Mouse (Mus musculus): ENCODE measurements around the gene Epb42.
"Not testable (repeated sequence)": the region's sequence is repeated elsewhere in the genome, so short reads cannot be mapped to it uniquely, and the experiment has no call there.

The Epb42 gene

DNA sequence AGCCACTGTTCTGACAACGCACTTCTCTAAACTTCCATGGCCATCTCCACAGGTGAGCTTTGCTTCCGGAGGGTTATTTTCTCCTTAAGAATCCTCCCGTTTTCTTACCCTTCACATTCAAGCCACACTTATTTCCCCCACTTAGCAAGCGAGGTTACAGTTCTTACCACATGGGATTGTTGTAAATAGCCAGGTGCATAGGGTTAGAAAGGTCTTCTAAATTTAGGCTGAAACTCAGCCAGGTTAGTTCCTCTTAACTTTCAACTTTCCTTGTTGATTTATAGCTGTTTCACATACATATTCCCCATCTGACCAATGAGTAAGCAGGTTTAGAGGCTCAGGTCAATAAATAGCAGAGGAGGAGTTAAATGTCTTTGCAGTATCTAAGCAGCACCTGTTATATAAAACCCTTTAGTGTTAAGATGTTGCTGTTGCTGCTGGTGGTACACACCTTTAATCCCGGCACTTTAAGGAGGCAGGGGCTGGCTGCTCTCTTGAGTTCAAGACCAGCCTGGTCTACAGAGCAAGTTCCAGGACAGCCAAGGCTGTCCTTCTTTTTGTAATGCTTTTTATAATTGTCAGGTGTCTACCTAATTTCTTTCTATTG is 27.7 kb downstream of the Epb42 start:
- in situ Hi-C loops (cut with MboI; ENCODE audit: unreplicated experiment in 2 of 2) = no loop called here

DNA sequence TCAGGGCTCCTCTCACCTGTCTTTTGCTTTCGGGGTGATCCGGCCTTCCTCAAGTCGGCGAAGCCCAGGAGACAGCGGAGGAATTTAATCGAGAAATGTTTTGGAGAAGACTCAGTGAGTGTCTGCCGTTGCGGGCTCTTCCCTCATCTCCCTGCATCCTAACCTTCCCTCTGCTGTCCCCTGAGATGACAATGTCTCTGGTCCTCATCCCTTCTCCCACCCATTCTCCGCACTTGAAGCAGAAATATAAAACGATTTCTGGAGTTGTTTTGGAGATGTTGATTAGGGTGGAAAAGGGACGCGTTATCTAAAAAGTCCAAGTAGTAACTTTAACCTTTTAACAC is 28.2 kb downstream of the Epb42 start:
- in situ Hi-C loops (cut with MboI; ENCODE audit: unreplicated experiment in 2 of 2) = no loop called here

DNA sequence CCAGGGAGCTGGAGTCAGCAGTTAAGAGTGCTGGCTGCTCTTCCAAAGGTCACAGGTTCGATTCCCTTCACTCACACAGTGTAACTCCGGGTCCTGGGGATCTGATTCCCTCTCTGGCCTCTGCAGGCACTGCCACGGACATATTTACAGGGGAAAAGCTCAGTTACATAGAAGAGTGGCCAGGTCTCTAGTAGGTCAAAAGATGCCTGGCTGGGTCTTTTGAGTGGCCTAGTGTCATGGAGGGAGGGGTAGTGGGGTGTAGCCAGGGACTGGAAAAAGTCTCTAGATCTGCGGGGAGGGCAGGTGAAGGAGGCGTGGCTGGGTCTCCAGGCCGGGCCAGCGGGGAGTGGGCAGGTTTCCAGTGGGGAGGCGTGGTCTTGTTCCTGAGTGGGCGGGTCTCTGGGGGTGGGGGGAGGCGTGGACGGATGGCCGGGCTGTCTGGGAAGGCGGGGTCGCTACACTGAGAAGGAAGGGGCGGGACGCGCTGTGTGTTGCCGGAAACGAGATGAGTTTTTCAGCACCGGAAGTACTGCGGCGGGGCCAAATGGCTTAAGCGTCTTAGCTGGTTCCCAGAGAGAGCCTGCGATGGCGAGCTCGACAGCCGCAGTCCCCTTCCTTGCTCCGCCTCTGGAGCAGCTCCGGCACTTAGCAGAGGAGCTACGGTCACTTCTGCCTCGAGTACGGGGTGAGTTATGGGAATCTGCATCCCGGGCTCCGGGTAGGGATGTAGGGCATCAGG is 28.8 kb downstream of the Epb42 start, which contains the start of gene Ccndbp1:
TSS of gene Ccndbp1 (plus strand) at position 479 of the 739 bp plus-strand sequence.
- in situ Hi-C loops (cut with MboI; ENCODE audit: unreplicated experiment in 2 of 2) = no loop called here

DNA sequence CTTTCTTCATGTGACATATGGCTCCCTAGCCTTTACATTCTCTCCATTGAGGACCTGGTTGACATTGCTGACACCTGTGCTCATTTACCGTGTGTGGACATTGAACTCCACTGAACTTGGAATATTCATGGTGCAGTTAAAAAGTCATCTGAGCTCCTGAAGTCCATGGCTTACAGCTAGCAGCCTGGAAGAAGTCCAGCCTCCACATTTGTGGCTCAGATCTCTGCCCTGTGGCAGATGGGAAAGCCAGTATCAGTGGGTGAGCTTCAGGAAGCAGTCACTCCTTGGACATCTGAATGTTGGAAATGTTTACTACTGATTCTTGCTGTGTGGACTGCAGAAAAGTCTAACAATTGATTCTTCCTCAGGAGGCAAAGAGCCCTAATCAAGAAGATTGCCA is 29.9 kb downstream of the Epb42 start:
- in situ Hi-C loops (cut with MboI; ENCODE audit: unreplicated experiment in 2 of 2) = no loop called here

DNA sequence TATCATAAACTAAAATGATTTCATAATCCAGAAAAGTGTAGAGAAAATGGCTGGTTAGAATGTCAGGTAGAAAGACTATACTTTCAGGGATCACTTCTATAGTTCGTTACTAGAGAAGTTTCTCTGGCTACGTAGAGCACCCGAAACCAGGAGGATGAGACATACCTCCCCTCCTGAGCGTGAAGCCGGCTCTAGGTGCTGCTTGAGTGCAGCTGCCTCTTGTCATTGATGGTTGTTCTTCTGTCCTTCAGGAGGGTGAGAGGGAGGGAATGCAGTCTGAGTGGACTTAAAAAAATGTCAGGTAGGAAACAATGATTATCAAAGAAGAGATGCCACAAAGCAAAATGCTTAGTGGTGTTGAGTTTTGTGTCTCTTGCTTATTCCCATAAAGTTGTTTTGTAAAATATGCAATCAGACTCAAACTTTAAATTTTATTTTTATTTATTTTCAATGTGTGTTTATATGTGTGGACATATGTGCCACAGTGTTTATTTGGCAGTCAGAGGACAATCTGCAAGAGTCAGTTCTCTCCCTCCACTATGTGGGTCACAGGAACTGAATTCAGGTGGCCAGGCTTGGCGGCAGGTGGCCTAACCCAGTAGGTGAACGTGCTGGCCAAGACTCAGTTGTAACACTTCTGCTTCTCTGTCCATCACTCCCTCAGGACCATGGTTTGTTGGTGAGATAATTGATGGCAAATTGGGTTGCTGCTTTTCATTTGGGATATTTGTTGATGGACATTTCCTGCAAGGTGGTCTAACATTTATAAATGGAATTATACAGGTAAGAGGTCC is 32.7 kb downstream of the Epb42 start:
- in situ Hi-C loops (cut with MboI; ENCODE audit: unreplicated experiment in 2 of 2) = no loop called here

DNA sequence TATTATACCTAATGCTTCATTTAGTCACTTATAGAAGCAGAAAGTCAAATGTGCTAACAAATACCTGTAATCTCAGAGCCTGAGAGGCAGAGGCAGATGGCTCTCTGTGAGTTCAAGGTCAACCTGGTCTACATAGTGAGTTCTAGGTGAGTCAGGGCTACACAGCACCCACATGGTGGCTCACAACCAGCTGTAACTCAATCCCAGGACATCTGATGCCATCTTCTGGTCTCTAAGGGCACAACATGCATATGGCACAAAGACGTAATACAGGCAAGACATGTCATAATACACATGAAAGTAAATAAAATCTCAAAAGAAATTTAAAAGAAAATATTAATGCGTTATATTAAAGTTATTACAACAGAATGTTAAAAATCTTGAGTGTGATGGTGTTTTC is 33.3 kb downstream of the Epb42 start:
- in situ Hi-C loops (cut with MboI; ENCODE audit: unreplicated experiment in 2 of 2) = no loop called here

DNA sequence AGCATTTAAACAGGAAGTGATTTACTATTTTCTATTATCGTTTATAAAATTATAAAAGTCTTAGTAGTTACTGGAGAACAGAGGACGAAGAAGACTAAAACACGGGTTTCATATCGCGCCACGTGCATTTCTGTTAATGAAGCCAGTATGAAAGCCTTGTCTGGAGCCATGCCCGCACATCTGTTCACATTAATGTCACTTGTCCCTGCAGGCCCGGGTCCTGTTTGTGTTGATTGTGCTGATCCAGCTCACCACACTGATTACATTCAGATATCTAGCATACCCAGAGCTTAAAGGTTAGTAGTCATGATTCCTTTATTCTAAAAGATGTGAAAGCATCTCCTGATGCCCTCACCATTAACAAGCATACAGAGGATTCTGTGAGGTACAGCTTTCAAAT is 38.0 kb downstream of the Epb42 start:
- in situ Hi-C loops (cut with MboI; ENCODE audit: unreplicated experiment in 2 of 2) = no loop called here

DNA sequence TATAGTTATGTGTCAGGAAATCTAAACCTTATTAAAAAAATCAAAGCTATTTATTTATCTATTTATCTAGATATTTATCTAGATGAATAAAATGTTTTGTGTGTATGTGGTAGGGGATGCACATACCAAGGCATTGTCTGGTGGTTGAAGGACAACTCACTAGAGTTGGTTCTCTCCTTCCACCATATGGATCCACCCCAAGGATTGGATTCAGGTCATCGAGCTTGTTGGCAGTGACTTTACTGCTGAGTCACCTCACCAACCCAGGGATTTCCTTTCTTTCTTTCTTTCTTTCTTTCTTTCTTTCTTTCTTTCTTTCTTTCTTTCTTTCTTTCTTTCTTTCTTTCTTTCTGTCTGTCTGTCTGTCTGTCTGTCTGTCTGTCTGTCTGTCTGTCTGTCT is 40.3 kb downstream of the Epb42 start:
- in situ Hi-C loops (cut with MboI; ENCODE audit: unreplicated experiment in 2 of 2) = not testable (repeated sequence)

DNA sequence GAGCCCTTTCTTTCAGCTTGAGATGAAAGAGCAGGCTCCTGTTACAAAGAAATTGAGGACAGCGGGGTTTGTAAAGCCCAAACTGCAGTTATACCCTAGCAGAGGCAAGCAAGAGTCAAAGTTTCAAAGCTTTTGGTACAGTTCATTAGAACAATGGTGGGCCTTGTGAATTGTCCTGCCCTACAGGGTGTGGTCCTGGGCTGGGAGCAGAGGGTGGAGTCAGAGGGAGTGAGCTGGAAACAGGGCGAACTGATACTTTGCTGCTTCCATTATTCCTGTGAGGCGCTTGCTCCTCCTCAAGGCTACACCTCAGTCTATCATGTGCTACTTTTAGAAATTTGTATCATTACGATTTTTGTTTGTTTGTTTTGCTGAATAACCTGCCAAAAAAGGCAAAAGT is 45.7 kb downstream of the Epb42 start:
- in situ Hi-C loops (cut with MboI; ENCODE audit: unreplicated experiment in 2 of 2) = no loop called here

DNA sequence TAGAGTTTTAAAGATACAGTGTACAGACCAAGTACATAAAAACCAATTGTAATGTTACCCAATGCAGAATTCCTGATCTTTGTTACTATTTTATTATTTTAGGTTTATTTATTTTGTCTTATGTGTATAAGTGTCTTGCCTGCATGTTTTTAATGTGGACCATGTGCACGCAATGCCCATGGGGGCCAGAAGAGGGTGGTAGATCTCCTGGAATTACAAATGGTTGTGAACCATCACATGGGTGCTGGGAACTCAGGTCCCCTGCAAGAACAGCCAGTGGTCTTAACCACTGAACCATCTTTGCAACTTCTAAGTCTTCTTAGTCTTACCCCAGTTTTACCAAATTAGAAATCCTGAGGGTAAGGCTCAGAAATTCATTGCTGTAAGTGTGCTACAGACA is 51.6 kb downstream of the Epb42 start:
- in situ Hi-C loops (cut with MboI; ENCODE audit: unreplicated experiment in 2 of 2) = no loop called here

DNA sequence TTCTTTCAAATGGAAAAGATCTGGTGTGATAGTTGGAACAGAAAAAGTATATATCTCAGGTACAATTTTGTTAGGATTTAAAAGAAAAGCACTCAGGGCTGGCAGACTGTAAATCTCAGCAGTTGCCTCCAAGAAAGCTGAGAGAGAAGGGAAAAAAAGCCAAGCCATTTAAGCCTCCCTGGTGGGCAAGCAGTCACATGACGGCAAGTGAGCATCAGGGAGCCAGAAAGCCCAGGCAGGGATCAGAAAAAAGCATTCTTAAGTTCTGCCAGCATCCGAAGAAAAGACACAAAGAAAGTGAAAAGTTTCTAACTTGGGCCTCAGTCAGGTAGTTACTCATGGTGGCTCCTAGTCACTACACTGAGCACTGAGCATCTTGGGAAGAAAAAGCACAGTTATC is 53.3 kb downstream of the Epb42 start:
- in situ Hi-C loops (cut with MboI; ENCODE audit: unreplicated experiment in 2 of 2) = no loop called here

DNA sequence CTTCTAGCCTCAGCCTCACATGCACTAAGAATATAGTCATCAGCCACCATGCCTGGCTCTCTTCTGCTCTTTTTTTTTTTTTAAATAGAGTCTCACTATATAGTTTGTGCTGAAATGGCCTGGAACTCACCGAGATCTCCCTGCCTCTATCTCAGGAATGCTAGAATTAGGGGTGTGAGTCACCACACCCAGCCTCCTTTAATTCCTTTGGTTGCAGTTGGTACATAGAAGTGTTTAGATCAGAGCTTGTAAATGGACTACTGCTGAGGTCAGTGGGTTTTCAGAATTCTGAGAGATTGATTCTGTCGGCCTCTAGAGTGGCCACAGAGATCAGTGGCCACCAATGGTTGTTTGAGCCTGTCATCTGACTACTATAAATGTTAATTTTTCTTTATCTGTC is 56.0 kb downstream of the Epb42 start:
- in situ Hi-C loops (cut with MboI; ENCODE audit: unreplicated experiment in 2 of 2) = no loop called here

DNA sequence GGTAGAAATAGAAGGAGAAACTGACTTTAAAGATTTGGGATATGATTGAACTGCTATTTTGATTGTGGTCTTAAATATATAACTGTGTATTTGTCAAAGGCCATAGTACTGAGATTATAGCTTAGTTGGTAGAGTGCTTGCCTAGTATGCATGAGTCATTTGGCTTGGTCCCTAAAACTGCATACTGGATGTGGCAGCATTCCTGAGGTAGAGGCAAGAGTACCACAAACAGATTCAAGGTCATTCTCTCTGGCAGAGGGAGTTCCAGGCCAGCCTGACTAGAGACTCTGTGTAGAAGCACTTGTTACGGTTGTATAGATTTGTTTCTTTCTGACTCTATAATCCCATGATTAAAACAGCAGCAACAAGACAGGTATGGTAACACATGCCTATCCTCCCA is 57.1 kb downstream of the Epb42 start:
- in situ Hi-C loops (cut with MboI; ENCODE audit: unreplicated experiment in 2 of 2) = no loop called here

DNA sequence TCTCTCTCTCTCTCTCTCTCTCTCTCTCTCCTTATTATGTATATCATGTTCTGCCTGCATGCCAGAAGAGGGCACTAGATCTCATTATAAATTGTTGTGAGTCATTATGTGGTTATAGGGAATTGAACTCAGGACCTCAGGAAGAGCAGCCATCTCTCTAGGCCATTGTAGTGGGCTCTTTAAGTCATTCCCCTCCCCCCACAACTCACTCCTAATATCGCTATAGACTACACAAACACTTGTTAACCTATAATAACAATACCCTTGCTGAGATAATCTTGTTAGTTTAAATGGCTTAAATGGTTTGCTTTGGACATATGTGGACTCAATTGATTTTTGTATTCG is 58.2 kb downstream of the Epb42 start:
- in situ Hi-C loops (cut with MboI; ENCODE audit: unreplicated experiment in 2 of 2) = no loop called here

DNA sequence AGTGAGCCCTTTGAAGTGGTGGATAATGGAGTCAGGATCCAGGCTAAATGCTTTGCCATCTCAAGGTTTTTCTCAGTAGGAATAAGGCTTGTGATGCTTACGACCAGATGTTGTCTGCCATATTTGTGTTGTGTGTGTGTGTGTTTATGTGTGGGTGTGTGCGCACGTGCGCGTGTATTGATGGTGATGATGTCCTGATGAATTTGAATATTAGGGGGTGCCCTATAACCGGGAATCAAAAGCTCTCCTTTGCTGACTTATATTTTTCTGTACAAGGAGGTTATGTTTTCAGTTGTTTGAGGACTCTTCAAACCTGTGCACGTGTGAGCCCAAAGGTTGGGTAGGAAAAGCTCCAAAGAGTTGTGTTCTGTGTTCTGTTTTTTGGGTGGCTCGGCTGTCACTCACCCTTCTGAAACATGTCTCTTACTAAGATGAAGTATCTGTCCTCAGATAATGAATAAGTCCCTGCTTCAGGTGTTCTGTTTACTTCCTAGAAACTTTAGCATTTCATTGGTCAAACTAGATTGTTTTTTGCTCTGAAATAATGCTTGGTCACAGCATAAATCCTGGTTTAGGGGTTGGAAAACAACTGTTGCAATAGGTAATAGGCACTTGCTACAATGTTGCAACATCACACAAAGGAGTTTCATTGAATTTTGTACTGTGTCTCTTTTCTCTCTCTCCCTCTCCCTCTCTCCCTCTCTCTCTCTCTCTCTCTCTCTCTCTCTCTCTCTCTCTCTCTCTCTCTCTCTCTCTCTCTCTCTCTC is 58.8 kb downstream of the Epb42 start:
- in situ Hi-C loops (cut with MboI; ENCODE audit: unreplicated experiment in 2 of 2) = no loop called here

DNA sequence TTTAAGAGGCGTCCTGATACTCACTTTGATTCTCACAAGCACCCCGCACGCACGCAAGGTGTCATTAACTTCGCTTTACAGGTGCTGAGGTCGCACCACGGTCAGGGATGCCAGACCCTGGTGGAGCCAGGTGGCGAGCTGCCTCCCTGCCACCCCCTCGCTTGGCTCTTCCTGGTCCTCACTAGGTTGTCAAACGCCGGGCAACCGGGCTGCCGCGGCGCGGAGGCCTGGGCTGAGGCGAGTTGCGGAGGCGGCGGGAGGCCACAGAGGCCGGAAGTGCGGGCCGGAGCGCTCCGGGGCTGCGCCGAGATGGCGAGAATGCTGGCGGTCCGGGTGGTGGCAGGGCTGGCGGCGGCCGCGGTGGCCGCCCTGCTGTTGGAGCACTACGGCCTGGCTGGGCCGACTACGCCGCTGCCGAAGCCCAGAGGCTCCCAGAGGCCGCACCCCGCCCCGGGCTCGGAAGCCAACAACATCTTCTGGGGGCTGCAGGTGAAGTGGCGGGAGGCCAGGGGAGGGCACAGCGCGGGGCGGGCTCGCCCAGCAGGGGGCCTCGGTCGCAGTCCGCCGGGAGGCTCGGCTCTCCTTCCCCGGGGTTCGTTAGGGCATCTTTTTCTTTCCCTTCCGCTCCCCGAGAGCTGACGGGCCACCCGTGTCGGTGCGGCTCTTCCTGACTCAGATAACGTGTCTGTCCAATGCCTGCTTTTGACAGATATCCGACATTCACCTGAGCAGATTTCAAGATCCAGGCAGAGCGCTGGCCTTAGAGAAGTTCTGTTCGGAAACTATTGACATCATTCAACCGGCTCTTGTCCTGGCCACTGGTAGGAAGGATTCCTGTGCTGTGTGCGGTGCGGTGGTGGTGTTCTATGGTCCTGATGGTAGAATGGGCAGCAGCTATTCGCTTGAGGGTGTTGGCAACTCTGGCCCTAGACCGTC is 59.6 kb downstream of the Epb42 start, which contains the start of gene Tmem62:
TSS of gene Tmem62 (plus strand) at position 28 of the 936 bp plus-strand sequence.
- in situ Hi-C loops (cut with MboI; ENCODE audit: unreplicated experiment in 2 of 2) = no loop called here

DNA sequence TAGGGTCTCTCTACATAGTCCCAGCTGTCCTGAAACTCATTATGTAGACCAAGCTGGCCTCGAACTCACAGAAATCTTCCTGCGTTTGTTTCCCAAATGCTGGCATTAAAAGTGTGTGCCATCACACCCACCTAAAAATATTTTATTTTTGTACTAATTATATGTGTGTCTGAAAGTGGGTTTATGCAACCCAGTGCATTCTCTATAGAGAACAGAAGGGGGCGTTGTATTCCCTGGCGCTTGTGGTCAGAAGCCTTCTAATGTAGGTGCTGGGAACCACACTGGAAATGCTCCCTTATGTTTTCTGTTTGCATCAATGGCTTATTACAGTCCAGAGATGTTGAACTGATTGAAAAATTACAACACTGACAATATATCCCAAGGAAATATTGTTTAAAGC is 60.6 kb downstream of the Epb42 start:
- in situ Hi-C loops (cut with MboI; ENCODE audit: unreplicated experiment in 2 of 2) = no loop called here

DNA sequence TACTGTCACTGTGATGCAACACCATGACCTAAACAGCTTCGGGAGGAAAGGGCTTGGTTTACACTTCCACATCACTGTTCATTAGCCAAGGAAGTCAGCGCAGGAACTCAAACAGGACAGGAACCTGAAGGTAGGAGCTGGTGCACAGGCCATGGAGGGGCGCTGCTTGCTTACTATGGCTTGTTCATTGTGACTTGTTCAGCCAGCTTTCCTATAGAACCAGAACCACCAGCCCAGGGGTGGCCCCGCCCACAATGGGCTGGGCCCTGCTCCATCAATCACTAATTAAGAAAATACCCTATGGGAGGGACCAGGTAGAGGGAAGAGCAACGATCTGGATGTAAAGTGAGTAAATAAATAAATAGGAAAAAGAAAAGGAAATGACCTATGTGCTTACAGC is 63.9 kb downstream of the Epb42 start:
- in situ Hi-C loops (cut with MboI; ENCODE audit: unreplicated experiment in 2 of 2) = loop anchor here in 1 of 2 experiments (5.0 kb wide), 1 partner anchor 129 kb away; no protein-coding TSS in a partner anchor

DNA sequence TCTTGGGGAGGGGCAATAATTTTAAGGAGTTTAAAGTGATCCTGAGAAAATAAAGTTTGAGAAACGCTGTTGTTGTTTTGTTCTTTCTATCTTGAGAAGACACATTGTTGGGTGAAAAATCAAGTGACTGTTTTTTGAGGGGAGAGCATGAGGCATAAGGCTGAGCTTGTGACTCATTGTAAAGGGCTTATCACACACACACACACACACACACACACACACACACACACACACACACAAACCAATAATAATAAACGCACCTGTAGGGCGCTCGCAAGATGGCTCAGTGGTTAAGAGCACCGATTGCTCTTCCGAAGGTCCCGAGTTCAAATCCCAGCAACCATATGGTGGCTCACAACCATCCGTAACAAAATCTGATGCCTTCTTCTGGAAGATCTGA is 64.6 kb downstream of the Epb42 start:
- in situ Hi-C loops (cut with MboI; ENCODE audit: unreplicated experiment in 2 of 2) = loop anchor here in 1 of 2 experiments (5.0 kb wide), 1 partner anchor 130 kb away; no protein-coding TSS in a partner anchor

DNA sequence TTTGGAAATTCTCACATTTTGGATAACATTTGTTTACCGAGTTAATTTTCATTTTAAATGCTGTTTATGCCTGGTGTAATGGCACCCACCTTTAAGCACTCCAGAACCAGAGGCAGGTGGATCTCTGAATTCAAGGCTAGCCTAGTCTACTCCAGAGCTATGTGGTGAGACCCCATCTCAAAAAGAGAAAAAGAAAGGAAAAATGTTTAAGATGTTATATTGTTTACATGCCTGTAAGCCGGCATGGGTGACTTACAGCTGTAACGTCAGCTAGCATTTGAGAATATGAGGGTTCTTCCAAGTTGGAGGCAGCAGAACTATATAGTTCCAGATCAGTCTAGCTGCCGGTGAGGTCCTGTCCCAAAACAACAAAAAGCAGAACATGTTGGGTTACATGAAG is 65.1 kb downstream of the Epb42 start:
- in situ Hi-C loops (cut with MboI; ENCODE audit: unreplicated experiment in 2 of 2) = loop anchor here in 1 of 2 experiments (5.0 kb wide), 1 partner anchor 131 kb away; no protein-coding TSS in a partner anchor
